Mouse (Mus musculus): Measurements from ENCODE around the gene Pick1. TPM values are rescaled to one million over a fixed set of nuclear protein-coding genes. Genes with fewer than 3 reads are reported as not detected.
A peak's percentile ranks its signal among the peaks of the same experiment; 100 is the strongest.

The Pick1 gene
- 16.1 and 16.2 TPM in 2 replicates for total RNA-seq (2017)

- peak; percentile 64 for ATAC-seq (ENCODE audit: extremely low read depth, insufficient number of reproducible peaks, low FRiP score, poor library complexity, severe bottlenecking)
Observed at GRCm38 (mm10) chr15:79229058-79229821, at the start of gene Pick1, which contains the start of gene Gm49486. Gene Pick1 (plus strand): TSS chr15:79229173. Gene Gm49486 (plus strand): TSS chr15:79229391.

- no peak for ATAC-seq (ENCODE audit: extremely low read depth, insufficient number of reproducible peaks, low FRiP score, poor library complexity, severe bottlenecking)
Observed at GRCm38 (mm10) chr15:79185213-79185612, 43.8 kb upstream of the Pick1 start.

GRCm38 (mm10) chr15:79187819-79188218, 41.2 kb upstream of the Pick1 start:
- ATAC-seq (ENCODE audit: extremely low read depth, insufficient number of reproducible peaks, low FRiP score, poor library complexity, severe bottlenecking): no peak

GRCm38 (mm10) chr15:79191426-79191825, 37.5 kb upstream of the Pick1 start:
- ATAC-seq (ENCODE audit: extremely low read depth, insufficient number of reproducible peaks, low FRiP score, poor library complexity, severe bottlenecking): no peak

DNA sequence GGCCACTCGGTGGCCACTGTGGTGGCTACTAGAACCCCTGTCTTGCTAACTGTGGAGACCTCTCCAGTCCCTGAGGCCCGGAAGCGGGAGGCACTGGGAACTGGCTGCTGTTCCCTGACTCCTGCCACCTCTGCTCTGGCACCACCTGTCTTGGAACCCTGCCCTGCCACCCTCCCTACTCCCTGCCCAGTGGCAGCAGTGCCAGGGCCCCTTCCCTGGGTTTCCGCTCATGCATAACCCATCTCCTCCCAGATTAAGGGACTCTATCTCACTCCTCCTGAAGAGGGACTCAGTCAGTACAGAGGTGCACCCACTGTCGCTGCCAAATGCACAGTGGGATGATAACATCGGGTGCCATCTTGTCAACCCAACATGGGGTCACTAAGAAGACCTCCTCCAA, 36.5 kb upstream of the Pick1 start:
- no peak for ATAC-seq (ENCODE audit: extremely low read depth, insufficient number of reproducible peaks, low FRiP score, poor library complexity, severe bottlenecking)

- no peak for ATAC-seq (ENCODE audit: extremely low read depth, insufficient number of reproducible peaks, low FRiP score, poor library complexity, severe bottlenecking)
Observed at GRCm38 (mm10) chr15:79192885-79193845, 35.8 kb upstream of the Pick1 start.

DNA sequence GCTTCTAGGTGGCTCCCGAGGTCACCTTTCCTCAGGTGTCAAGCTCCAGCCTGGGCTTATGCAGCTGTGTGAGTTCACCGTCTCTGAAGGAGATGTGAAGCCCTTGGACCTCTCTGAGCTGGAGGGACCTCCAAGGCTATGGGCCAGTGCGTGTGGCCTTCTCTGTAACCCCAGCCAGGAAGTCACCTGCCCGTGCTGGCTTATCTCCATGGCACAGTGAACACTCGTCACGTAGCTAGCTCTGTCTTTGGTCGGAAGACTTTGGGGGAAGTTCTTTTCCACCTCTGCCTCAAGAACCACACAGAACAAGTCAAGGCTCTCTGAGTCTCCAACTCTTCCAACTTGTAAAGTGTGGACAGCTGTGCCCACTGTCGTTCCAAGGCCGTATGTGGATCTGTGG, 34.9 kb upstream of the Pick1 start:
- ATAC-seq (ENCODE audit: extremely low read depth, insufficient number of reproducible peaks, low FRiP score, poor library complexity, severe bottlenecking): no peak

- ATAC-seq (ENCODE audit: extremely low read depth, insufficient number of reproducible peaks, low FRiP score, poor library complexity, severe bottlenecking): no peak
Observed at GRCm38 (mm10) chr15:79194946-79195345, 34.0 kb upstream of the Pick1 start.

GRCm38 (mm10) chr15:79195492-79195891, 33.5 kb upstream of the Pick1 start:
- ATAC-seq (ENCODE audit: extremely low read depth, insufficient number of reproducible peaks, low FRiP score, poor library complexity, severe bottlenecking): no peak

GRCm38 (mm10) chr15:79199390-79199976, 29.5 kb upstream of the Pick1 start:
- ATAC-seq (ENCODE audit: extremely low read depth, insufficient number of reproducible peaks, low FRiP score, poor library complexity, severe bottlenecking): no peak

GRCm38 (mm10) chr15:79201491-79202150, 27.4 kb upstream of the Pick1 start:
- ATAC-seq (ENCODE audit: extremely low read depth, insufficient number of reproducible peaks, low FRiP score, poor library complexity, severe bottlenecking): no peak

DNA sequence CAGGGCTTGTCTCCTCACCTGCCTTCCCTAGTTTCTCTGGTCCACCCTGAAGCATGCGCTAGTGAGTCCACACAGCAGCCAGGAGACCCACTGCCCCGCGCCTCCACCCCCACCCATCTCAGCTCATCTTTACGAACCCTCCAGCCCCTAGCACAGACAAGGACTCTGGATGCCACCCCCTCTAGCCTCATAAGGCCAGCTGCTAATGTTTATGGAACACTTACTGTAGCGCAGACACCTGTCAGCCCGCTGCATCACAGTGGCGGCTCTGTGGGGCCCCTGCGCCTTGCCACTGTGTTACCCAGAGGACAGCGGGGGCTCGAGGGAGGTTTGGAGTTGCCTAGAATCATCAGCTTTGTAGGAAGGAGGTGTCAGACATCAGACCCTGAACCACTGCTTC, 26.4 kb upstream of the Pick1 start:
- ATAC-seq (ENCODE audit: extremely low read depth, insufficient number of reproducible peaks, low FRiP score, poor library complexity, severe bottlenecking): no peak

DNA sequence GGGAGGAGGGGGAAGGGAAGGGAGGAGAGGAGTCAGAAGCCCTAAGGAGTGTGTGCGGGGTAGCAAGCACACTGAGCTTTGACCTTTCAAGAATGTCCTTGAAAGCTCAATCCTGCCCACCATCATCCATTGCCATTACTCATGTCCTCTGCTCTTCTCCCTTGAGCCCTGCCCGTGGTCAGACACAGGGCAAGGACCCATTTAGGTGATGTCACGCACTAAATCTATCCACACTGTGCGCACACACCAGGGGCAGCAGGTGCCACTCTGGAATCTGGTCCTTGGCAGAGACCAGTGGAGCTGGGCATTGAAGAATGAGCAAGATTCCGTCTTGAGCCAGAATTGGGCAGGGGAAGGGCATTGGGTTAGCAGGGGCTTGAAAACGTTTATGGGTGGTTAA, 20.8 kb upstream of the Pick1 start:
- ATAC-seq (ENCODE audit: extremely low read depth, insufficient number of reproducible peaks, low FRiP score, poor library complexity, severe bottlenecking): no peak

DNA sequence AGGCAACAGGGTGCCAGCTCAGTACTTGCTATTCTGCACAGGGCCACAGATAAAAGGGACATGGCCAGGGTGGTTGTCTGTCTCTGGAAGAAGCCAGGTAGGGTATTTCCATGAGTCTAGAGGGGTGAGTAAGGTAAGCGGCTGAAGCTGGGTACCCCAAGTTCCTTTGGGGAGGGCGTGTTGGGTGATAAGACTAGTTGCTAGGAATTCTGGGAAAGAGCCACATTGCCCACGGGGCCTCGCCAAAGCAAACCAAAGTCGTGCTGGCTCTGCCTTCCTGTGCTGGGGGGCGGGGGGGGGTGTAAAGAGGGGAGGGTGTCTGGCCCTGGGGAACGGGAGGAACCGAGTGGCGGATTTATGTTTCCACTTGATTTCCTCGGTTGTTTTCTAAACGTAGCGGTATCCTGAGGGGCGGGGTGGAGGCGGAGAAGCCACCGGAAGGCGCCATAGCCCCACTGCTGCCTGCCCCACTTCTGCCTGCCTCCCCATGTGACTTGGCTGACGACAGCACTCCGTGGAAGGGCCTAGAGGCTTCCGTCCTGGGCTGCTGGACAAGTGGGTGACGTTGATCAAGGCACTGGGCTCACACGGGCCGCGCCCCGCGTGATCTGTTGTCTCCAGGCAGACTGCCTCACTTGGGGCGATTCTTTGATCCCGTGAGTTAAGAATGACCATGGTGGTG, 20.1 kb upstream of the Pick1 start:
- ATAC-seq (ENCODE audit: extremely low read depth, insufficient number of reproducible peaks, low FRiP score, poor library complexity, severe bottlenecking): peak; percentile 81

DNA sequence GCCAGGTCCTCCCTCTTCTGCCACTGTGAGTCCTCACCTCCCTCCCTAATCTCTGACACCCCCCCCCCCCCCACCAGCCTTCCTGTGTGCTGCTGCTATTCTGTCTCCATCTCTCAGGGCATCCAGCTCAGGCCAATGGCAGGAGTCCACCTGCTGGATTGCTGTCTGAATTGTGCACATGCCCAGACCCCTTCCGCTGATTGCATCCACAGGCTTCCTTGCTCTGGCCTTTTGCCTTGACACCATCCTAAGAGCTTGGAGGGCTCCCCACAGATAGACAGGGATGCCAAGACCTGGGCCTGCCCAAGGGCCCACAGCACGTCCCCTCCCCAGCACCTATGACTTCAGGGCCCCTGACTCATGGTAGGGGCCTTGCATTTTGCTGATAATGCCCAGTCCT, 18.6 kb upstream of the Pick1 start:
- no peak for ATAC-seq (ENCODE audit: extremely low read depth, insufficient number of reproducible peaks, low FRiP score, poor library complexity, severe bottlenecking)

- ATAC-seq (ENCODE audit: extremely low read depth, insufficient number of reproducible peaks, low FRiP score, poor library complexity, severe bottlenecking): no peak
Observed at GRCm38 (mm10) chr15:79212750-79213446, 16.1 kb upstream of the Pick1 start.

DNA sequence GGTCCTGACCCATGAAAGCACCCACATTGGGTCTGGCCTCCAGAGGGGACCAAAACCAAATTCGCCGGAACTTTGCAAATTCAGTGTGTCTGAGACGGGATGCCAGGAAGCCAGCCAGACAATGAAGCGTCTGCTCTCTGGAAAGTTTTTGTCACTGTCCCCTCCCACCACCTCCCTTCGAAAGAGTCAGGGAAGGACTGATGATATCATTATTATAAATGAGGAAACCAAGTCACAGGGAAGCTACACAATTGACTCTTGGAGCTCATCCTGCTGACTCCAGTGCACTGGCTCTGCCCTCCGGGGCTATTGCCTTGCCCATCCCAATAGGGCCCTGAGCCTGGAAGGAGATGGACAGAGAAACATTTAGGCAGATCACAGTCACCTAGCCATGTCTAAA, 15.4 kb upstream of the Pick1 start:
- ATAC-seq (ENCODE audit: extremely low read depth, insufficient number of reproducible peaks, low FRiP score, poor library complexity, severe bottlenecking): no peak

- ATAC-seq (ENCODE audit: extremely low read depth, insufficient number of reproducible peaks, low FRiP score, poor library complexity, severe bottlenecking): no peak
Observed at GRCm38 (mm10) chr15:79216191-79216590, 12.8 kb upstream of the Pick1 start.

All from neutrophil, adult 5-6 weeks (primary cell).